Mouse (Mus musculus): ENCODE data around the gene Wdr72. TPM values are rescaled to one million over a fixed set of nuclear protein-coding genes. Genes with fewer than 3 reads are reported as not detected.

Wdr72 gene
- polyA plus RNA-seq (2011; ENCODE audit: insufficient read length, low read depth, missing spikeins) = 0.46 and 0.47 TPM in 2 replicates

DNA sequence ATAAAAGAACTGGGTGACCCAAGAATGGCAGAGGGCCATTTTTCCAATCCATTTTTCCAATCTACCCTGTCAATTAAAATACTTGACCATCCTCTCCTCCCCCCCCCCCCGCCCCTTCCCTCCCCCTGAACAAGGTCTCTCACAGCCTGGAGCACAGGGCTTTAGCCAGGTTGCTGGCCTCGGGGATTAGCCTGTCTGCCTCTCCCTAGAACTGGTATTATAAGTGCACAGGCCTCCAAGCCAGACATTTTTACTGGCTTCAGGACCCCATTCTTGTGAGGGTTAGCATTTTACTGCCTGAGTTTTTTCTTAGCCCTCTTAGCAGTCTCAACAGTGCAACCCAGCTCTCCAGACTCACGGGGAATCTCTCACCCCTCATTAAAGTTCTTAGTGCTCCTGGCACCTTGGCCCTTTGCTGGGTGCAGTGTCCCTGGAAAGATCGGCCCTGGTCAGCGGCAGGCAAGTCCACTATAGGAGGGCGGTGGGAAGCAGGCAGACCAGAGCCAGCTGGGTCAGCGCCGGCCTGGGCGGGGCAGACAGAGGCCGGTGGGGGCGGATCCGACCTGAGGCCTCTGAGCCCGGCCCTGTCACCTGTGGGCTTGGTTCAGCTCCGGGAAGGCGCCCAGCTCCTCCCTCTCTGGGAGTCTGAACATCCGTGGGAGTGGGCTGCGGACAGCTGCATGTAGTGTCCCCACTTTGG, at the start of gene Wdr72:
Gene Wdr72, plus strand, starts transcription at position 596 of the 700 bp plus-strand sequence.
- H3K4me3 ChIP-seq (ENCODE audit: insufficient read depth, low read length) = no peak within 1 kb of the TSS
- H3K4me1 ChIP-seq (ENCODE audit: control insufficient read depth, insufficient read depth, low read length) = no peaks in the 10 kb centered on the region
- H3K27ac ChIP-seq (ENCODE audit: insufficient read depth, low read length) = no peak within 1 kb of the TSS
- TF ChIP-seq POLR2A (IDR thresholded peaks at IDR 0.05; ENCODE audit: low read depth, low read length) (no peak), CTCF (IDR thresholded peaks at IDR 0.05; ENCODE audit: borderline replicate concordance, insufficient read depth, low read length) (no peak)

DNA sequence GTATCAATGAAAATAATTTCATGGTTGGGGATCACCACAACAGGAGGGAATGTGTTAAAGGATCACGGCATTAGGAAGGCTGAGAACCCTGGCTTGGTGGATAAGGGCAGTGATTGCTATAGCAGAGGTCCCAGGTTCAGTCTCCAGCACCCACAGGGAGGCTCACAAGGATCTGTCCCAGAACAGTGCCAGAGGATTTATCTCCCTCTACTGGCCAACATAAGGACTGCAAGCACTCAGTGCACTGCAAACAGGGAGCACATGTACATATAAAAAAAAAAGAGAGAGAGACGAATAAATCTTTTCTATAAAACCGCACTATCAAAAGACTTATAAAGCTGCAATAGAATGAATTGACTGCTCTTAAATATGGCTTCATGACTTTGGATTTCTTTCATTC, 43.9 kb upstream of the Wdr72 start:
- H3K4me3 ChIP-seq (ENCODE audit: insufficient read depth, low read length) = no peak overlapping the region
- no peaks in the 10 kb centered on the region for H3K4me1 ChIP-seq (ENCODE audit: control insufficient read depth, insufficient read depth, low read length)
- no peak overlapping the region for H3K27ac ChIP-seq (ENCODE audit: insufficient read depth, low read length)
- TF ChIP-seq CTCF (IDR thresholded peaks at IDR 0.05; ENCODE audit: borderline replicate concordance, insufficient read depth, low read length) = no peak
- no peak for TF ChIP-seq POLR2A (IDR thresholded peaks at IDR 0.05; ENCODE audit: low read depth, low read length)

DNA sequence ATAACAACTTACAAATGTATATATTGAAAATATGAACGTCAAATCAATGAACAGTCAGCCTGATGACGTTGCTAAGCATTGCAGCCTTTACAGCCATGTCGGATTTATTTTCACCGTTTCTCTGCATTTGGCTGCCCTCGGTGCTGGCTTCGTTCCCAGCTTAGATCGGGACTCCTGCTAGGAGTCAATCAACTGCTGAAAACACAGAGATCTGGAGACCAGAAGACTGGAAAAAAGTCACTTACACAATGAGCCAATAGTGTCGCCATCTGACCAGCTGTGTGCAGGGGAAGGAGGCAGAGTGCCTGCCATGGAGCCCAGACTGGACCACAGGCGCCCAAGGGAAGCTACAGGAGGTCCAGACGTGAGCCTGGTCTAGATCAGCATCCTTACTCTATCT, 43.4 kb upstream of the Wdr72 start:
- H3K27ac ChIP-seq (ENCODE audit: insufficient read depth, low read length) = no peak overlapping the region
- H3K4me1 ChIP-seq (ENCODE audit: control insufficient read depth, insufficient read depth, low read length) = no peaks in the 10 kb centered on the region
- TF ChIP-seq CTCF (IDR thresholded peaks at IDR 0.05; ENCODE audit: borderline replicate concordance, insufficient read depth, low read length) = no peak
- TF ChIP-seq POLR2A (IDR thresholded peaks at IDR 0.05; ENCODE audit: low read depth, low read length) = no peak
- H3K4me3 ChIP-seq (ENCODE audit: insufficient read depth, low read length) = no peak overlapping the region

DNA sequence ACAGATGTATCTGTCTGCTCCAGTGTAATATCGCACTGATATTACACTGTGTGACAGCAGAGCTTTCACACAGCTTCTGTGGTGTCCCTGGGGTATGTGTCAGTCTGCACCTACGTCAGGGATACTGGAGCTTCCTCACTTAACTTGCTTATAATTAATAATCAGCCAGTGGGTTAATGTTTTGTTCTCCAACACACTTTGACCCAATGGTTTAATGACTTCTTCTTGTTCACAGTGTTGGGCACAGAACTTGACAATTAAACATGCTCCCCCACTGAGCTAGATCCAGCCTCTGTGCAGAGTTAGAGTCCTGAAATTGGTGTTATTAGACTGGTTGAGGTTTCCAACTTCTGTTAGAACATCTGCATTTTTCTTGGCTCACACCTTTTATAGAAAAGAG, 34.2 kb upstream of the Wdr72 start:
- Histone ChIP-seq H3K4me1 (ENCODE audit: control insufficient read depth, insufficient read depth, low read length) (no peaks in the 10 kb centered on the region), H3K4me3 (ENCODE audit: insufficient read depth, low read length) (no peak overlapping the region), H3K27ac (ENCODE audit: insufficient read depth, low read length) (no peak overlapping the region)
- TF ChIP-seq POLR2A (IDR thresholded peaks at IDR 0.05; ENCODE audit: low read depth, low read length) = no peak
- TF ChIP-seq CTCF (IDR thresholded peaks at IDR 0.05; ENCODE audit: borderline replicate concordance, insufficient read depth, low read length) = no peak

DNA sequence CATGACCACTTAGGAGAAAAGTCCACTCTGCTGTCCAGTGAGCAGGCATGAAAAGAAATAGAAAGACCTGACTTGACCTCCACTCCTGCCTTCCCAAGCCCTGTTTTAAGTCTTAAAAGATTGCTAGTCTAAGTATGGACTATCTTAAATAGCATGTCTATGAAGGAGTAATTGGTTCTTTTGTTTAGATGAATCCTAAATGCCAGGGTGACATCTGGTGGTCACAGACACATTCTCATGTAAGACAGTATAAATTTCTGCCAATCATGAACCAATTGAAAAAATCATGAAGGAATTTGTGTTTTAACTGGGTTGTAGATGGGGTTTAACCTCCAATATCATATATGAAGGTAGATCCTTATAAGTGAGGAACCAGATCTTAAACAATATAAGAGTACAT, 31.7 kb upstream of the Wdr72 start:
- TF ChIP-seq CTCF (IDR thresholded peaks at IDR 0.05; ENCODE audit: borderline replicate concordance, insufficient read depth, low read length) (no peak), POLR2A (IDR thresholded peaks at IDR 0.05; ENCODE audit: low read depth, low read length) (no peak)
- no peaks in the 10 kb centered on the region for H3K4me1 ChIP-seq (ENCODE audit: control insufficient read depth, insufficient read depth, low read length)
- no peak overlapping the region for H3K4me3 ChIP-seq (ENCODE audit: insufficient read depth, low read length)
- H3K27ac ChIP-seq (ENCODE audit: insufficient read depth, low read length) = no peak overlapping the region

GRCm38 (mm10) chr9:74080241-74080640, 29.9 kb upstream of the Wdr72 start:
- H3K27ac ChIP-seq (ENCODE audit: insufficient read depth, low read length) = no peak overlapping the region
- H3K4me1 ChIP-seq (ENCODE audit: control insufficient read depth, insufficient read depth, low read length) = no peaks in the 10 kb centered on the region
- TF ChIP-seq POLR2A (IDR thresholded peaks at IDR 0.05; ENCODE audit: low read depth, low read length) (no peak), CTCF (IDR thresholded peaks at IDR 0.05; ENCODE audit: borderline replicate concordance, insufficient read depth, low read length) (no peak)
- H3K4me3 ChIP-seq (ENCODE audit: insufficient read depth, low read length) = no peak overlapping the region

GRCm38 (mm10) chr9:74101591-74101990, 8.6 kb upstream of the Wdr72 start:
- H3K4me3 ChIP-seq (ENCODE audit: insufficient read depth, low read length) = no peak overlapping the region
- no peaks in the 10 kb centered on the region for H3K4me1 ChIP-seq (ENCODE audit: control insufficient read depth, insufficient read depth, low read length)
- H3K27ac ChIP-seq (ENCODE audit: insufficient read depth, low read length) = no peak overlapping the region
- TF ChIP-seq POLR2A (IDR thresholded peaks at IDR 0.05; ENCODE audit: low read depth, low read length) (no peak), CTCF (IDR thresholded peaks at IDR 0.05; ENCODE audit: borderline replicate concordance, insufficient read depth, low read length) (no peak)

DNA sequence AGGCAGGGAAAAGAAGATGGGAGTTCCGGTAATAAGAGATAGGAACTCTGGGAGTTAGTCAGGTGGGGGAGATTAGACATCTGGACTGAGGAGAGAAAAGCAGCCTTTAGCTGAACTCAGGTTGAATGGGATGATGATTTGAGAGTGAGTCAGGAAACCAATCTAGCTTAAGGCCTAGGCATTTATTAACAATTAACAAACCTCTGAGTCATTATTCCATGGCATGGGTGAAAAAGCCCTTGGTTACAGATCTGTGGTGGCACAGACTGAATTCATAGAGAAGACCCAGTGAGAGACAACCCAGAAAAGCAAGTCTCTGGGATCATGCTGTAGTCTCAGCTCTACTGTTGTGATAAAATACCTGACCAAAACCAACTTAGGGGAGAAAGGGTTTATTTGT, 7.5 kb upstream of the Wdr72 start:
- TF ChIP-seq CTCF (IDR thresholded peaks at IDR 0.05; ENCODE audit: borderline replicate concordance, insufficient read depth, low read length) = no peak
- TF ChIP-seq POLR2A (IDR thresholded peaks at IDR 0.05; ENCODE audit: low read depth, low read length) = no peak
- H3K4me1 ChIP-seq (ENCODE audit: control insufficient read depth, insufficient read depth, low read length) = no peaks in the 10 kb centered on the region
- no peak overlapping the region for H3K4me3 ChIP-seq (ENCODE audit: insufficient read depth, low read length)
- no peak overlapping the region for H3K27ac ChIP-seq (ENCODE audit: insufficient read depth, low read length)

GRCm38 (mm10) chr9:74110461-74110816, 283 bp downstream of the Wdr72 start:
- Histone ChIP-seq H3K4me1 (ENCODE audit: control insufficient read depth, insufficient read depth, low read length) (no peaks in the 10 kb centered on the region), H3K27ac (ENCODE audit: insufficient read depth, low read length) (no peak overlapping the region), H3K4me3 (ENCODE audit: insufficient read depth, low read length) (no peak overlapping the region)
- TF ChIP-seq POLR2A (IDR thresholded peaks at IDR 0.05; ENCODE audit: low read depth, low read length) = no peak
- TF ChIP-seq CTCF (IDR thresholded peaks at IDR 0.05; ENCODE audit: borderline replicate concordance, insufficient read depth, low read length) = no peak

- Histone ChIP-seq H3K4me1 (ENCODE audit: control insufficient read depth, insufficient read depth, low read length) (no peaks in the 10 kb centered on the region), H3K4me3 (ENCODE audit: insufficient read depth, low read length) (no peak overlapping the region), H3K27ac (ENCODE audit: insufficient read depth, low read length) (no peak overlapping the region)
- TF ChIP-seq CTCF (IDR thresholded peaks at IDR 0.05; ENCODE audit: borderline replicate concordance, insufficient read depth, low read length) (no peak), POLR2A (IDR thresholded peaks at IDR 0.05; ENCODE audit: low read depth, low read length) (no peak)
Measured at GRCm38 (mm10) chr9:74112526-74112925, 2.4 kb downstream of the Wdr72 start.

Data from embryonic fibroblast, embryonic 13.5 days (primary cell).